ENCODE assay signal across 17 mouse cellular contexts in the genomic region with DNA sequence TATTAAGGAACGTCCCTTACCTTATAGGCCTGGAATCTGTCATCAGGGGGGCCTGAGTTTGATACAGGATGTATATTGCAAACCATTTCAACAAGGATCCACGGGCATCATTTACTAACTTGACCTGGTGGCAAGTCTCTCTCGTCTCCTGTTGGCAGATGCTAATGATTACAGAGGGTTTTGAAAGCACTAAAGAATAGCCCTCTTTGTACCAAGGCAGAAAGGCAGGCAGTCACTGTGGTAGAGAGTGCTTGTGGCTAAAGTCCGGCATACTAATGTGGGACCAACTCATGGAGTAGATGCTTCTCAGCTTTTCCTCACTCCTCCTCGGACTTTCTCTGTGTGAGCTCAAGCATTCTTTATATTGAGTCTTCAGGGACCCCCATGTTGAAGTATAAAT.
DNase-seq lines count a peak whose midpoint lies in the region; ATAC-seq and TF ChIP-seq lines count a peak whose summit lies in the region.
"Had no signal": no experiment of that assay in that cellular context is flagged by ENCODE, and none has a peak within 500 bp of the region (broad histone marks: within the 10 kb centered on the region; RNA-seq: fewer than 3 reads in every experiment).

No protein-coding gene starts in this region.

- no peak for TF ChIP-seq POLR2A in olfactory bulb, adult 2 months (IDR thresholded peaks at IDR 0.05; ENCODE audit: insufficient read depth, low read depth, low read length)

- no peak for TF ChIP-seq CTCF in layer of hippocampus, adult 2 months (conservative IDR thresholded peaks at IDR 0.05)
- no peak for TF ChIP-seq CTCF in olfactory bulb, adult 2 months (IDR thresholded peaks at IDR 0.05; ENCODE audit: insufficient read depth, low read depth, low read length)

- H3K4me3 ChIP-seq in layer of hippocampus, adult 2 months: no peak overlapping the region
- no peak overlapping the region for H3K4me3 ChIP-seq in olfactory bulb, adult 2 months (ENCODE audit: insufficient read depth, low read depth, low read length)
- H3K4me3 ChIP-seq: embryonic facial prominence, embryonic 10.5 days; embryonic facial prominence, embryonic 12.5 days had no signal

- peak overlapping the region; percentile 55 for H3K27ac ChIP-seq in layer of hippocampus, adult 2 months
- H3K27ac ChIP-seq in olfactory bulb, adult 2 months (ENCODE audit: insufficient read depth, low read depth, low read length): peak overlapping the region; percentile 33; the same call in 1 of the 2 replicates
- H3K27ac ChIP-seq: embryonic facial prominence, embryonic 10.5 days; embryonic facial prominence, embryonic 12.5 days had no signal

- ATAC-seq in megakaryocyte-erythroid progenitor cell, adult 5-6 weeks (replicated peaks; ENCODE audit: low FRiP score, low TSS enrichment, poor library complexity, severe bottlenecking): no peak
- ATAC-seq: forebrain, embryonic 14.5 days; forebrain, embryonic 16.5 days had no signal

- H3K4me1 ChIP-seq in olfactory bulb, adult 2 months (ENCODE audit: control insufficient read depth, insufficient read depth, low read length): peaks cover 19% of the 10 kb centered on the region

- WGBS in olfactory bulb, adult 2 months: 62% methylated on average over 5 of the region's 5 CpGs

- no peak for DNase-seq in layer of hippocampus, adult 2 months (ENCODE audit: low spot score in 2 of 2)
- no peak for DNase-seq in layer of hippocampus, postnatal 36 days
- peak; percentile 61 for DNase-seq in brain, adult 2 months (ENCODE audit: low read depth, low spot score)
- DNase-seq: adrenal gland, adult 2 months; adrenal gland, postnatal 10 days; adrenal gland, postnatal 25 days; cerebellum, adult 11-12 months; cerebellum, adult 2 months; cerebellum, adult 9-10 months; cerebellum, postnatal 10 days; cerebellum, postnatal 25 days had no signal
